Mouse (Mus musculus): Measurements from ENCODE around the gene Osbpl3. TPM values are rescaled to one million over a fixed set of nuclear protein-coding genes. Genes with fewer than 3 reads are reported as not detected.
A peak's percentile ranks its signal among the peaks of the same experiment; 100 is the strongest.

Gene Osbpl3
- polyA plus RNA-seq, 1 experiment from 2014 or later, result 12.5 TPM

DNA sequence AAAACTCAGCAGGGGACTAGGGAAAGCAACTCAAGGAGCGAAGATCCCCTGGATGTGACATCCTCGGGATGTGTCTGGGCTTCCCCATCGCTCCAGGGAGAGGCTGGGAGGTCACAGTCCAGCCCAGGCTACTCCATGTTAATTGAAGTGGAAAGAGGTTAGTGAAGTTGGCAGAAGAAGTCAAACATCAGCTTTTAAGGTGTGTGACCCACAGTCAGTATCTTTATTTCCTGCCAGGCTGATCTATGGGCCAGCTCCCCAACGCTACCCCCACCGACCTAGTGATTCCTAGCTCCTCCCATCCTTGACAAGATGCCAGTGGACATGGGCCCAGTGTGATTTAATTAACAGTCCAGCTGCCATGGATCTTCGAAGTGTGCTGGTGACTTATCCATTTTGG, 122.7 kb downstream of the Osbpl3 start:
- Histone ChIP-seq H3K4me2 (replicated peaks; ENCODE audit: low read depth) (no peak overlapping the region), H3K9me3 (ENCODE audit: control insufficient read depth) (no peaks in the 10 kb centered on the region), H3K4me1 (replicated peaks; ENCODE audit: control insufficient read depth, insufficient read depth, low read length) (0 out of 2 replicates have a peak, but pooled peaks cover 3% of the 10 kb centered on the region), H3K27ac (ENCODE audit: low read depth, low read length) (no peak overlapping the region), H3K27me3 (replicated peaks; ENCODE audit: control insufficient read depth, insufficient read depth, low read length) (no peaks in the 10 kb centered on the region), H3K4me3 (ENCODE audit: low read depth, low read length) (no peak overlapping the region), H3K9ac (ENCODE audit: low read depth, low read length) (no peak overlapping the region), H3K36me3 (ENCODE audit: control insufficient read depth, insufficient read depth) (peaks cover 8% of the 10 kb centered on the region; the same call in 1 of the 2 replicates)
- WGBS, result 79% methylated on average over 6 of the region's 6 CpGs
- no peak for TF ChIP-seq CTCF (IDR thresholded peaks at IDR 0.05; ENCODE audit: low read depth)
- ATAC-seq, result no peak

DNA sequence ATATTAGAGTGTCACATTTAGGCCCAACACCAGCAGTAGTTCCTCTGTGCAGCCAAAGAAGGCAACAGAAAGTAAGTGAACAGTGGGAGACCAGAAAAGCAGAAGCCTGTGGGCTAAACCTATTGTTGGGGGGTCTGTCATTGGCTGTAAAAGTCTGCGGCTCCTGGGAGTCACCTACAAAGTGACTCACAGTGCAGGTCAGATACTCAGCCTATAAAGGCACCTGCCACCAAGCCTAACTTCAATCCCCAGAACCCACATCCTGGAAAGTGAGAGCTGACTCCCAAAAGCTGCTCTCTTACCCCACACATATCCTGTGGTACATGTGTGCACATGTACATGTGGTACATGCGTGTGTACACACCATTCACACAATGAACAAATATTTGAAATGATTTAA, 124.5 kb downstream of the Osbpl3 start:
- WGBS, result 95% methylated on average over 2 of the region's 2 CpGs
- no peak for TF ChIP-seq CTCF (IDR thresholded peaks at IDR 0.05; ENCODE audit: low read depth)

DNA sequence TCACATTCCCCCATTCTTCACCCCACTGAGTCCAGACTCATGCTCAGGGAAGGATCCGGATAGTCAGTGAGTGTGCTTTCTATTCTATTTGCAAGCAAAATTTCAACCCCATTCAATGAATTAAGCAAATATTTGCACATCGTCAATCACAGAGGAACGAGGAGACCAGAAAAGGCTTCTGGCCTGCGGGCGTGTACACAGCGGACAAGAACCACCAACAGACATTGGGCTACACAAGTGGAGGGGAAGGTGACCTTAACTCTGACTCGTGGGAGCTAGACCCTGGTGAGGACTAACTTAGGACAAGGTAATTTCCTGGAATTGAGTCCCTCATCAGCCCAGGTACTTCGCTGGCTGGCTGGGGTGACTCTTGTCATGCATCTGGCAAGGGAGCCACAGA, 126.6 kb downstream of the Osbpl3 start:
- WGBS, result 61% methylated on average over 8 of the region's 8 CpGs
- Histone ChIP-seq H3K9me3 (ENCODE audit: control insufficient read depth) (no peaks in the 10 kb centered on the region), H3K36me3 (ENCODE audit: control insufficient read depth, insufficient read depth) (peaks cover 13% of the 10 kb centered on the region), H3K4me3 (ENCODE audit: low read depth, low read length) (no peak overlapping the region), H3K27me3 (replicated peaks; ENCODE audit: control insufficient read depth, insufficient read depth, low read length) (no peaks in the 10 kb centered on the region), H3K27ac (ENCODE audit: low read depth, low read length) (no peak overlapping the region), H3K4me2 (replicated peaks; ENCODE audit: low read depth) (no peak overlapping the region), H3K9ac (ENCODE audit: low read depth, low read length) (no peak overlapping the region), H3K4me1 (replicated peaks; ENCODE audit: control insufficient read depth, insufficient read depth, low read length) (0 out of 2 replicates have a peak, but pooled peaks cover 3% of the 10 kb centered on the region)
- ATAC-seq, result no peak
- no peak for TF ChIP-seq CTCF (IDR thresholded peaks at IDR 0.05; ENCODE audit: low read depth)

More for the DNA sequence above, 124.5 kb downstream of the Osbpl3 start:
- Histone ChIP-seq H3K4me3 (ENCODE audit: low read depth, low read length) (no peak overlapping the region), H3K36me3 (ENCODE audit: control insufficient read depth, insufficient read depth) (peaks cover 13% of the 10 kb centered on the region; the same call in 1 of the 2 replicates), H3K27ac (ENCODE audit: low read depth, low read length) (no peak overlapping the region), H3K4me2 (replicated peaks; ENCODE audit: low read depth) (no peak overlapping the region), H3K4me1 (replicated peaks; ENCODE audit: control insufficient read depth, insufficient read depth, low read length) (0 out of 2 replicates have a peak, but pooled peaks cover 3% of the 10 kb centered on the region), H3K9me3 (ENCODE audit: control insufficient read depth) (no peaks in the 10 kb centered on the region), H3K9ac (ENCODE audit: low read depth, low read length) (no peak overlapping the region), H3K27me3 (replicated peaks; ENCODE audit: control insufficient read depth, insufficient read depth, low read length) (no peaks in the 10 kb centered on the region)
- ATAC-seq, result no peak

DNA sequence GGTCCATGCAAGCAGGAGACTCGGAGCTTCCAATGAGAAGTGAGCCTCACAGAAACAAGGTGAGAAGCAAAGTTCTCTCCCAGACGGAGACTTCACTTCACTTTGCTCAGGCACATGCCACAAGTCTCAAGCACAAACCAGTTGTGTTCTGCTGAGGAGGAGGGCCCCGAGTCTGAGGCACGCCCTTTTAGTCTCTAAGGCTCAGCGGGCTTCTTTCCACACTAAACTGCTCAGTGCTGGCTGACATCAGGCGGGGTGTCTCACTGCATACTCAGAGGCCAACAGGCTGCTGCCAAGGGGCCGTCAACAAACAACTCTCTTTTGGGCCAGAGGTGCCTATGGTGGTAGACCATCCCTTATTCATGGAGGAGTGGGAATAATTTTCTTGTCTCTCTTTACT, 127.1 kb downstream of the Osbpl3 start:
- H3K4me2 ChIP-seq (replicated peaks; ENCODE audit: low read depth), result no peak overlapping the region

DNA sequence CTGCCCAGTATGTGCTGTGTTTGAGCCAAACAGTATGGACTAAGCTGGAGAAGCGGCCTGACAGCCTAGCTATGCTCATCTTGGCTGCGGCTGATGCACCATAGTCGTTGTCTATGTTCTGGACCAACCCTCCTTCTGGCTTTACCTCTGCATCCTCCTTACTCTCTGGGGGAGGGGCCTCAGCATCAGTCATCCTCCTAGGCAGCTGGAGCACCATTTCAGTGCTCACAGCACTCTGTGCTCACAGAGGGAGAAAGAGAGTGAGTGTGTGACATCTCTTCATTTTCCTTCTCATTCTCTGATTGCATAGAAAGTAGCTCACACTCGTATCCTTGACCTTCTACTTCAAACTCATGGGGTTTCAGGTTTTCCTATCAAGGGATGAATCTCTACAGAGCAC, 129.8 kb downstream of the Osbpl3 start:
- 89% methylated on average over 4 of the region's 4 CpGs for WGBS
- TF ChIP-seq CTCF (IDR thresholded peaks at IDR 0.05; ENCODE audit: low read depth), result no peak

More for the DNA sequence above, 127.1 kb downstream of the Osbpl3 start:
- no peak for TF ChIP-seq CTCF (IDR thresholded peaks at IDR 0.05; ENCODE audit: low read depth)
- Histone ChIP-seq H3K36me3 (ENCODE audit: control insufficient read depth, insufficient read depth) (peaks cover 13% of the 10 kb centered on the region), H3K4me1 (replicated peaks; ENCODE audit: control insufficient read depth, insufficient read depth, low read length) (0 out of 2 replicates have a peak, but pooled peaks cover 3% of the 10 kb centered on the region), H3K4me3 (ENCODE audit: low read depth, low read length) (no peak overlapping the region), H3K9me3 (ENCODE audit: control insufficient read depth) (no peaks in the 10 kb centered on the region), H3K27ac (ENCODE audit: low read depth, low read length) (no peak overlapping the region), H3K27me3 (replicated peaks; ENCODE audit: control insufficient read depth, insufficient read depth, low read length) (no peaks in the 10 kb centered on the region), H3K9ac (ENCODE audit: low read depth, low read length) (no peak overlapping the region)
- 22% methylated on average over 7 of the region's 7 CpGs for WGBS
- 0 out of 2 replicates have a peak, but pooled peaks have one; percentile 47 for ATAC-seq

DNA sequence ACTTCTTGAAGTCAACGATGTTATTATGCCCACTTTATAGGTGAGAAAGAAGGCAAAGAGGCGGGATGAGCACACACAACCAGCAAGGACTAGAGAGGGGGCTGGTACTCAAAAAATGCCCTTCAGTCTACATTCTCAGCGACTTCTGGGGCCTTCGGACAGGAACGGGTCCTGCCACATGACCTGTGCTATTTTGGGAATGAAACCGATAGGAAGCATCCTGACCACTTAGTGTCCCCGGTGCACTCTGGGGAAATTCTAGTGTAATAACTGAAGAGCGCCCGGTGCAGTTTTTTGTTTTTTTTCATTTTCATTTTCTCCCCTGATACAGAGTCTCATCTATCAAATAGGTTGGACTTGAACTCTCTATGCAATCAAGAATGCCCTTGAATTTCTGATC, 130.5 kb downstream of the Osbpl3 start:
- H3K9me3 ChIP-seq (ENCODE audit: control insufficient read depth), result no peaks in the 10 kb centered on the region
- no peak overlapping the region for H3K27ac ChIP-seq (ENCODE audit: low read depth, low read length)
- 85% methylated on average over 9 of the region's 9 CpGs for WGBS
- no peak overlapping the region for H3K9ac ChIP-seq (ENCODE audit: low read depth, low read length)
- H3K36me3 ChIP-seq (ENCODE audit: control insufficient read depth, insufficient read depth), result peaks cover 5% of the 10 kb centered on the region; the same call in 1 of the 2 replicates
- no peak overlapping the region for H3K4me3 ChIP-seq (ENCODE audit: low read depth, low read length)
- TF ChIP-seq CTCF (IDR thresholded peaks at IDR 0.05; ENCODE audit: low read depth), result no peak
- 0 out of 2 replicates have a peak, but pooled peaks cover 3% of the 10 kb centered on the region for H3K4me1 ChIP-seq (replicated peaks; ENCODE audit: control insufficient read depth, insufficient read depth, low read length)
- no peaks in the 10 kb centered on the region for H3K27me3 ChIP-seq (replicated peaks; ENCODE audit: control insufficient read depth, insufficient read depth, low read length)
- no peak overlapping the region for H3K4me2 ChIP-seq (replicated peaks; ENCODE audit: low read depth)
- ATAC-seq, result no peak

More for the DNA sequence above, 129.8 kb downstream of the Osbpl3 start:
- ATAC-seq, result no peak
- 0 out of 2 replicates have a peak, but pooled peaks cover 3% of the 10 kb centered on the region for H3K4me1 ChIP-seq (replicated peaks; ENCODE audit: control insufficient read depth, insufficient read depth, low read length)
- no peak overlapping the region for H3K4me3 ChIP-seq (ENCODE audit: low read depth, low read length)
- H3K9me3 ChIP-seq (ENCODE audit: control insufficient read depth), result no peaks in the 10 kb centered on the region
- H3K9ac ChIP-seq (ENCODE audit: low read depth, low read length), result no peak overlapping the region
- H3K27me3 ChIP-seq (replicated peaks; ENCODE audit: control insufficient read depth, insufficient read depth, low read length), result no peaks in the 10 kb centered on the region
- no peak overlapping the region for H3K27ac ChIP-seq (ENCODE audit: low read depth, low read length)
- H3K4me2 ChIP-seq (replicated peaks; ENCODE audit: low read depth), result no peak overlapping the region
- H3K36me3 ChIP-seq (ENCODE audit: control insufficient read depth, insufficient read depth), result peaks cover 5% of the 10 kb centered on the region; the same call in 1 of the 2 replicates
